Mouse (Mus musculus): Measurements from ENCODE around the gene Larp6.

Gene Larp6

DNA sequence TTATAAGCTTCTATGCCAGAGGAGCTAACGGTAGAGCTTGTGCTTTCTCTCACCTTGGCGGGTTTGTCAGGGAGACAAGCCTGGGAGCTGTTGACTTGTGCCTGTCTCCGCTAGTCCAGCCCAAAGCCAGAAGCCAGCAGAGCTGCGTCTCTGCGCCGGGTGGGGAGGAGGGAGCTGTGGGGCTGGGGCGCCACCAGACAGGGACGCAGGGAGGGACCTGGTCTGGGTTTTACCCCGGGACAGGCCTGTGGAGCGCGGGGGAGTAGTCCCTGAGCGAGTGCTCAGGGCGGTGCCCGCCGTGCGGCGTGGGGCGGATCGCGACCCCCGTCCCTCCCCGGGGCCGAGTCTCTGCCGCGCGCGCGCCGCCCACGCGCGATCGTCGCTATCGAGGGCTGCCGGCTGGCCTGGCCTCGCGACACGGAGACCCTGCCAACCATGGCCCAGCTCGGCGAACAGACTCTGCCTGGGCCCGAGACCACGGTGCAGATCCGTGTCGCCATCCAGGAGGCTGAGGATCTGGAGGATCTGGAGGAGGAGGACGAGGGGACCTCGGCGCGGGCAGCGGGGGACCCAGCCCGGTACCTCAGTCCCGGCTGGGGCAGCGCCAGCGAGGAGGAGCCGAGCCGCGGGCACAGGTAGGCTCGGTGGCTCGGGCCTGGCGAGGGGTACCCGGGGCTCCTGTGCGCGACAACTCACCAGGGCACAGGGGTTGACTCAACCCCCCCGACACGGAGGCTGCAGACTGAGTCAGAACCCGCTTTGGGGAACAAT, at the start of gene Larp6:
TSS of gene Larp6 (plus strand) at position 219 of the 771 bp plus-strand sequence.
- DNase-seq (ENCODE audit: low spot score in 2 of 2) = no peak

DNA sequence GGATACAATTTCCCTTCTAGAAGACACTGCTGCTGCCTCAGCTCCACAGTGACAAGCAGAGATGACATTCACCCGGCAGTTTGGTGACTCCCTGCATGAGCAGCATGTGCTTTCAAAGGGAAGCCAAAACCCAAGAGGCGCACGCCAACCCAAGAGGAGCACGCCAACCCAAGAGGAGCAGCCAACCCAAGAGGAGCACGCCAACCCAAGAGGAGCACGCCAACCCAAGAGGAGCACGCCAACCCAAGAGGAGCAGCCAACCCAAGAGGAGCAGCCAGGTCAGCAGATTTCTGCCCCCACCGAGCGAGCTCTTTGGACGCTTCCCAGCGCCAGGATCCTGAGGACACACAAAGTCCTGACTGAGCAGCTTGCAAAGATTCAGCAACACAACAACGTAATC, 48.4 kb upstream of the Larp6 start:
- no peak for DNase-seq (ENCODE audit: low spot score in 2 of 2)

- DNase-seq (ENCODE audit: low spot score in 2 of 2) = no peak
Observed at GRCm38 (mm10) chr9:60664866-60665265, 47.9 kb upstream of the Larp6 start.

DNA sequence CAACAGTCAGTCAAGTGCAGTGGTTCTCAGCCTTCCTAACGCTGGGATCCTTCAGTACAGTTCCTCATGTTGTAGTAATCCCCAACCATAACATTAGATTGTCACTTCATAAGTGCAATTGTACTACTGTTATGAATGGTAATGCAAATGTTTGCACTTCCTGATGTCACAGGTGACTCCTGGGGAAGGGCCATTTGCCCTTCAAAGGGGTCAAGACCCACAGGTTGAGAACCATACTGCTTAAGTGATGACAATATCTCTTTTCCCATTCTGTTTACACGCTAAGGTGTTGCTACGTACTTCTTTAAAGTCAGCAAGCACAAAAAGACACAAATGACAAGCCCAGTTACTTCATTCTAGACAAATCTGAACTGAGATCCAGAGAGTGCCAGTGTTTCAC, 47.3 kb upstream of the Larp6 start:
- DNase-seq (ENCODE audit: low spot score in 2 of 2) = no peak

- no peak for DNase-seq (ENCODE audit: low spot score in 2 of 2)
Observed at GRCm38 (mm10) chr9:60668886-60669285, 43.9 kb upstream of the Larp6 start.

- no peak for DNase-seq (ENCODE audit: low spot score in 2 of 2)
Observed at GRCm38 (mm10) chr9:60672568-60672967, 40.2 kb upstream of the Larp6 start.

- no peak for DNase-seq (ENCODE audit: low spot score in 2 of 2)
Observed at GRCm38 (mm10) chr9:60674780-60675179, 38.0 kb upstream of the Larp6 start.

DNA sequence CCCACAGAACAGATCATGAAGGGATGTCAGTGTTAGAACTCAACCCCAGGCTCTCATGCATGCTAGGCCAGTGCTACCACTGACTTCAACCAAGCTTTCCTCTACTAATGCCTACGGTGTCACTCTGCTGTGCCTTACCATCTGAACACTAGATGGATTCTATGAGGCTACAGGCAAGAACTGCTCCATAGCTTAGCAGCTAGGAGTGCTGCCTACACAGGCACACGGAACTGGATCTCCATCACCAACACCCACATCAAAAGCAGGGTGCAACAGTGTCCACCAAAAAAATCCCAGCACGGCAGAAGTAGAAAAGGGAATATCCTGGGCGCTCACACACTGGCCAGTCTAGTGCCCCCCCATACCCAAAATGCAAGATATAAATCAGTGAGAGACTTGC, 36.4 kb upstream of the Larp6 start:
- no peak for DNase-seq (ENCODE audit: low spot score in 2 of 2)

DNA sequence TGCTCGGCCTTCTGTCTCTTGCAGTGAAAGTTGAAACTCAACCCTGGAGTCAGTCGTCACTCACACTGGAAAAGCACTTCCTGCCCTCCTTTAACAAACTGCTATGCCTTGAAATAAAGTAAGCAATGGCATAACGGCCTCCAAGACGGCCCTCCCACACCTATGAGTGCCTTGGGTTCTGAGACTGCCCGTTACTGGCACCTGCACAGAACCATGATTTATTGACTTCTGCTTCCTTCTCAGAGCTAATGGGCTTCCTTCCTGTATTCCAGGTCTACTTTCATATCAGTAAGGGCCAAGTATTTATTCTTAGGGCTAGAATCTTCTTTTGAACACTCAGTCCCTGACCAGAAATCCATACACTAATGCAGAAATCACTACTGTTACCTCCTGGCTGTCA, 33.9 kb upstream of the Larp6 start:
- DNase-seq (ENCODE audit: low spot score in 2 of 2) = no peak

DNA sequence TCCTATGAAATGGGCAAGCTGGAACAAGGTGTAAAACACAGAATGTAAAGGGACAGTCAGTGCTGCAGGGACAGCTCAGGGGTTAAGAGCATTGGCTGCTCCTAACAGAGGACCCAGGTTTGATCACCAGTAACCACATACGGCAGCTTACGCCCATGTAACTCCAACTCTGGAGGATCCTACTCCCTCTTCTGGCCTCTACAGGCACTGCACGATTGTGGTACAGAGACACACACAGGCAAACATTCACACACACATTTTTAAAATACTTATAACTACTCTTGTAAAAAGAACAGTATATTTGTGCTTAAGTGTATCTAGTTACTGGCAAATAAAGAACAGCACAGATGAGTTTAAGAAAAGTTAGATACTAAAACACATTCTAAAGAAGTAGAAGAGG, 31.8 kb upstream of the Larp6 start:
- DNase-seq (ENCODE audit: low spot score in 2 of 2) = no peak

GRCm38 (mm10) chr9:60682753-60683152, 30.0 kb upstream of the Larp6 start:
- no peak for DNase-seq (ENCODE audit: low spot score in 2 of 2)

GRCm38 (mm10) chr9:60687415-60687814, 25.4 kb upstream of the Larp6 start:
- DNase-seq (ENCODE audit: low spot score in 2 of 2) = no peak

- DNase-seq (ENCODE audit: low spot score in 2 of 2) = peak; percentile 33 to 62
Observed at GRCm38 (mm10) chr9:60687891-60688324, 24.9 kb upstream of the Larp6 start, which contains the start of gene Lrrc49. Lrrc49 (minus strand) TSS chr9:60688158.

DNA sequence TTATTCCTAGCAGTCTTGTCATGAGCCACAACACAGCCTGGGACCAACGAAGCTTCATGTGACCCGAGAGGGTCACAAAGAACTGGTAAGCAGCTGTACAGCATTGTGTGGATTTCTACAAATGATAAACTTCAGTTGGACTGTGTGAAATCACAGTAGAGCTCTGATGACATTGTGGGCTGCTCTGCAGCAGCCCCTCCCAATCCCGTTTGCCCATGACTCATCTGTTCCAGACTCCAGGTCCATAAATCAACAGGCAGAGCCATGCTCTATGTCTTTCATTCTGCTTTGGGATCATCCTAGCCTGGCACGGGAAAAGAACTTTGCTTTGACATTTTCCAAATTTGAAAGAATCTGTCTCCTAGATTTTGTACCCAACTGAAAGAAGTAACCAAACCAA, 20.2 kb upstream of the Larp6 start:
- no peak for DNase-seq (ENCODE audit: low spot score in 2 of 2)

GRCm38 (mm10) chr9:60693986-60694385, 18.8 kb upstream of the Larp6 start:
- no peak for DNase-seq (ENCODE audit: low spot score in 2 of 2)

- DNase-seq (ENCODE audit: low spot score in 2 of 2) = no peak
Observed at GRCm38 (mm10) chr9:60696271-60696985, 16.4 kb upstream of the Larp6 start.

DNA sequence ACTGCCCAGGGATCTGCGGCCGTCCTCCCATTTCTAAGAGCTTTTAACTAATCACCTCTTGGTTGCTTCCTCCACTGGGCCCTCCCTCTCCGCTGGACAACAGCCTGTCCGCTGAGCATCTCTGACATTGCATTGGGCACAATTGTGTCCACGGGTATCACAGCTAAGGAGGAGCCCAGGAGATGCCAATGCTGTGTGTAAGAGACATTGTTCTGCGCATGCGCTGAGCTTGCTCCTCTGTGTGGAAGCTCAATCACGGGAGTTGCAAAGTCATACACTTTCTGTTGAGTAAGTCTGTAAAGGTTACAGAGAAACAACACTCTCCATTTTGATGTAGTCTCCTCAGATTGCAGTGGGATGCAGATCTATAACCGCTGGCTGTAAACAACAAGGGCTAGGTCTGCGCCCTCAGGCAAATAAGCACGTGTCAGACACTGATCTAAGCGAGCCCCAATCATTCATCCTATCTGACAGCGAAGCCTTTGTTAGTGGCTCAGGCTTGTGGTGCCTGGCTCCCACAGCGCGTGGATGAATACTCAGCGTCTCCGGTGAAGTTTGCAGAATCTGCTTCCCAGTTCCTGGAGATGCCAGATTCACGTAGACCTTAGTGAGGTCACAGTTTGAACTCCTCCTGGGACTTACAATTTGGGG, 13.1 kb upstream of the Larp6 start:
- no peak for DNase-seq (ENCODE audit: low spot score in 2 of 2)

- no peak for DNase-seq (ENCODE audit: low spot score in 2 of 2)
Observed at GRCm38 (mm10) chr9:60707594-60707993, 5.2 kb upstream of the Larp6 start.

- no peak for DNase-seq (ENCODE audit: low spot score in 2 of 2)
Observed at GRCm38 (mm10) chr9:60708606-60709005, 4.2 kb upstream of the Larp6 start.

GRCm38 (mm10) chr9:60709721-60710120, 3.1 kb upstream of the Larp6 start:
- no peak for DNase-seq (ENCODE audit: low spot score in 2 of 2)

- DNase-seq (ENCODE audit: low spot score in 2 of 2) = no peak
Observed at GRCm38 (mm10) chr9:60712011-60712410, 778 bp upstream of the Larp6 start.

- DNase-seq (ENCODE audit: low spot score in 2 of 2) = no peak
Observed at GRCm38 (mm10) chr9:60713616-60714015, 827 bp downstream of the Larp6 start.

DNA sequence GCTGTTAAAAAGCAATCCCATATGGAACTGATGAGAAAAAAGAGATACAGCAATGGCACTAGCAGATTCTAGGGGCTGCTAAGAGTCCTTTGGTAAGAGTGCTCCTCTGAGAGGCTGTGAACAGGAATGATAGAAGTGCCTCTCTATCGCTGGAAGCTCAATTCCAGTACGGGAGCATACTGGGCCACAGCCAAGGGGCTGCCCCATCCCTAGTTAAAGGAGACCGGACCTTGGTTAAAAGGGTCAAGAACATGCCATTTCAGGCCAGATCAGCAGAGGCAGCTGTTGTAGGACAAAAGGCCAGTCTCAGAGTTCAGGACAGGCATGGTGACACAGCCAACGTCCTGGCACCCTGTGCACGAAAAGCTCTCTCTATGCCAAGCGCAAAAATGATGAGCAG, 1.4 kb downstream of the Larp6 start:
- no peak for DNase-seq (ENCODE audit: low spot score in 2 of 2)

All from spleen, postnatal 14 days (tissue).